Mouse (Mus musculus) bone marrow, adult 2 months (tissue): ENCODE measurements around the gene Oaz3.

Source experiments
- CTCF ChIP-seq: fragments of 200-500 bp; IDR thresholded peaks from 2 replicates; pipeline ENCODE4 v1.5.1; 2011; ENCODE audit warnings: low read length, control low read depth; ENCODE audit not compliant: control insufficient read depth, insufficient read depth
- POLR2A ChIP-seq: fragments of 200-500 bp; IDR thresholded peaks from 2 replicates; pipeline ENCODE4 v1.6.1; 2011; ENCODE audit warnings: low read depth, mild to moderate bottlenecking, control low read depth, low read length, borderline replicate concordance; ENCODE audit not compliant: control insufficient read depth

- no peak for TF ChIP-seq CTCF
- no peak for TF ChIP-seq POLR2A
Observed at GRCm38 (mm10) chr3:94465632-94466430, 22.1 kb upstream of the Oaz3 start.
